Mouse (Mus musculus): ENCODE measurements around the gene Lyve1.
"Not testable (repeated sequence)": the region's sequence is repeated elsewhere in the genome, so short reads cannot be mapped to it uniquely, and the experiment has no call there.

Gene Lyve1

GRCm38 (mm10) chr7:110862751-110863289, at the start of gene Lyve1:
Gene Lyve1 (minus strand): TSS chr7:110863239.
- no peak for DNase-seq (ENCODE audit: low spot score in 2 of 2)

GRCm38 (mm10) chr7:110908209-110909144, 45.4 kb upstream of the Lyve1 start:
- no peak for DNase-seq (ENCODE audit: low spot score in 2 of 2)

GRCm38 (mm10) chr7:110906566-110906965, 43.5 kb upstream of the Lyve1 start:
- DNase-seq (ENCODE audit: low spot score in 2 of 2), result no peak

- DNase-seq (ENCODE audit: low spot score in 2 of 2), result no peak
Measured at GRCm38 (mm10) chr7:110903226-110903625, 40.2 kb upstream of the Lyve1 start.

GRCm38 (mm10) chr7:110897202-110897601, 34.2 kb upstream of the Lyve1 start:
- DNase-seq (ENCODE audit: low spot score in 2 of 2), result no peak

GRCm38 (mm10) chr7:110896453-110896852, 33.4 kb upstream of the Lyve1 start:
- no peak for DNase-seq (ENCODE audit: low spot score in 2 of 2)

GRCm38 (mm10) chr7:110895772-110896171, 32.7 kb upstream of the Lyve1 start:
- DNase-seq (ENCODE audit: low spot score in 2 of 2), result not testable (repeated sequence)

GRCm38 (mm10) chr7:110894673-110895072, 31.6 kb upstream of the Lyve1 start:
- no peak for DNase-seq (ENCODE audit: low spot score in 2 of 2)

- DNase-seq (ENCODE audit: low spot score in 2 of 2), result no peak
Measured at GRCm38 (mm10) chr7:110893943-110894610, 31.0 kb upstream of the Lyve1 start.

- peak in 1 of 2 experiments; percentile 54 for DNase-seq (ENCODE audit: low spot score in 2 of 2)
Measured at GRCm38 (mm10) chr7:110891501-110891986, 28.5 kb upstream of the Lyve1 start.

GRCm38 (mm10) chr7:110881746-110882333, 18.8 kb upstream of the Lyve1 start:
- no peak for DNase-seq (ENCODE audit: low spot score in 2 of 2)

GRCm38 (mm10) chr7:110878028-110878427, 15.0 kb upstream of the Lyve1 start:
- no peak for DNase-seq (ENCODE audit: low spot score in 2 of 2)

- DNase-seq (ENCODE audit: low spot score in 2 of 2), result no peak
Measured at GRCm38 (mm10) chr7:110876965-110877364, 13.9 kb upstream of the Lyve1 start.

GRCm38 (mm10) chr7:110868807-110869206, 5.8 kb upstream of the Lyve1 start:
- DNase-seq (ENCODE audit: low spot score in 2 of 2), result no peak

- no peak for DNase-seq (ENCODE audit: low spot score in 2 of 2)
Measured at GRCm38 (mm10) chr7:110867116-110867515, 4.1 kb upstream of the Lyve1 start.

- DNase-seq (ENCODE audit: low spot score in 2 of 2), result no peak
Measured at GRCm38 (mm10) chr7:110866021-110866420, 3.0 kb upstream of the Lyve1 start.

- no peak for DNase-seq (ENCODE audit: low spot score in 2 of 2)
Measured at GRCm38 (mm10) chr7:110865570-110865969, 2.5 kb upstream of the Lyve1 start.

GRCm38 (mm10) chr7:110865038-110865437, 2.0 kb upstream of the Lyve1 start:
- no peak for DNase-seq (ENCODE audit: low spot score in 2 of 2)

GRCm38 (mm10) chr7:110860129-110860528, 2.9 kb downstream of the Lyve1 start:
- DNase-seq (ENCODE audit: low spot score in 2 of 2), result no peak

- DNase-seq (ENCODE audit: low spot score in 2 of 2), result no peak
Measured at GRCm38 (mm10) chr7:110855604-110856003, 7.4 kb downstream of the Lyve1 start.

GRCm38 (mm10) chr7:110854927-110855546, 8.0 kb downstream of the Lyve1 start:
- DNase-seq (ENCODE audit: low spot score in 2 of 2), result no peak

- DNase-seq (ENCODE audit: low spot score in 2 of 2), result no peak
Measured at GRCm38 (mm10) chr7:110854519-110854918, 8.5 kb downstream of the Lyve1 start.
